Mouse (Mus musculus) retina, adult 2 months (tissue): ENCODE measurements around the gene Vps53.
"Not testable (repeated sequence)": the region's sequence is repeated elsewhere in the genome, so short reads cannot be mapped to it uniquely, and the experiment has no call there.

Source experiments
- DNase-seq: peaks from one replicate; pipeline ENCODE4 v3.0.0-alpha.2; 2012; ENCODE audit warnings: low read depth, low spot score

Vps53 gene

GRCm38 (mm10) chr11:76179495-76180145, at the start of gene Vps53, which contains the start of gene Fam57a:
Gene Vps53, minus strand, starts transcription at chr11:76179647.
Gene Fam57a, plus strand, starts transcription at chr11:76179671.
- DNase-seq = peak; percentile 81

- DNase-seq = no peak
Measured at GRCm38 (mm10) chr11:76225051-76225450, 45.6 kb upstream of the Vps53 start.

GRCm38 (mm10) chr11:76224631-76225030, 45.2 kb upstream of the Vps53 start:
- DNase-seq = no peak

GRCm38 (mm10) chr11:76217390-76217800, 37.9 kb upstream of the Vps53 start, which contains the start of the genes Dbil5 and Gemin4:
Gene Dbil5, plus strand, starts transcription at chr11:76217608.
Gene Gemin4, minus strand, starts transcription at chr11:76217664.
- peak; percentile 86 for DNase-seq

GRCm38 (mm10) chr11:76216681-76217389, 37.4 kb upstream of the Vps53 start:
- DNase-seq = no peak

- DNase-seq = no peak
Measured at GRCm38 (mm10) chr11:76216049-76216540, 36.6 kb upstream of the Vps53 start.

GRCm38 (mm10) chr11:76215011-76215410, 35.6 kb upstream of the Vps53 start:
- DNase-seq = no peak

GRCm38 (mm10) chr11:76213841-76214240, 34.4 kb upstream of the Vps53 start:
- DNase-seq = no peak

GRCm38 (mm10) chr11:76211595-76211994, 32.1 kb upstream of the Vps53 start:
- not testable (repeated sequence) for DNase-seq

GRCm38 (mm10) chr11:76210228-76210985, 31.0 kb upstream of the Vps53 start:
- DNase-seq = no peak

GRCm38 (mm10) chr11:76206793-76207192, 27.3 kb upstream of the Vps53 start:
- no peak for DNase-seq

GRCm38 (mm10) chr11:76201761-76202674, 22.6 kb upstream of the Vps53 start:
- peak; percentile 69 for DNase-seq

GRCm38 (mm10) chr11:76196977-76197469, 17.6 kb upstream of the Vps53 start:
- DNase-seq = no peak

GRCm38 (mm10) chr11:76196275-76196976, 17.0 kb upstream of the Vps53 start:
- no peak for DNase-seq

GRCm38 (mm10) chr11:76186908-76187307, 7.5 kb upstream of the Vps53 start:
- DNase-seq = no peak

GRCm38 (mm10) chr11:76183745-76184144, 4.3 kb upstream of the Vps53 start:
- DNase-seq = no peak

GRCm38 (mm10) chr11:76180146-76180540, 696 bp upstream of the Vps53 start:
- no peak for DNase-seq

GRCm38 (mm10) chr11:76178726-76179494, 537 bp downstream of the Vps53 start:
- no peak for DNase-seq

GRCm38 (mm10) chr11:76170207-76170606, 9.2 kb downstream of the Vps53 start:
- no peak for DNase-seq
